Mouse (Mus musculus) ES-Bruce4 (cell line): ENCODE data around the gene Zfp990. TPM values are rescaled to one million over a fixed set of nuclear protein-coding genes. Genes with fewer than 3 reads are reported as not detected.
"Not testable (repeated sequence)": the region's sequence is repeated elsewhere in the genome, so short reads cannot be mapped to it uniquely, and the experiment has no call there.

ENCODE experiments used
- H3K27ac ChIP-seq: 2 replicates; pipeline ENCODE4 v1.5.1; 2012; ENCODE audit warnings: low read length, inconsistent platforms; ENCODE audit not compliant: insufficient read depth
- H3K27me3 ChIP-seq: 2 replicates; pipeline ENCODE4 v1.6.1; 2012; ENCODE audit warnings: mild to moderate bottlenecking, low read length, inconsistent platforms; ENCODE audit not compliant: control insufficient read depth, poor library complexity, insufficient read depth, severe bottlenecking
- H3K36me3 ChIP-seq: 2 replicates; pipeline ENCODE4 v1.6.1; 2012; ENCODE audit warnings: inconsistent platforms, mild to moderate bottlenecking, low read length, moderate library complexity; ENCODE audit not compliant: control insufficient read depth, poor library complexity, insufficient read depth, severe bottlenecking
- H3K4me1 ChIP-seq: one replicate; pipeline ENCODE4 v1.8.1; 2011; ENCODE audit warnings: low read length; ENCODE audit not compliant: control insufficient read depth, insufficient read depth
- H3K4me3 ChIP-seq: 2 replicates; pipeline ENCODE4 v1.5.1; 2011; ENCODE audit warnings: low read depth, mild to moderate bottlenecking, low read length
- H3K9ac ChIP-seq: 2 replicates; pipeline ENCODE4 v1.6.1; 2012; ENCODE audit warnings: low read depth, mild to moderate bottlenecking, inconsistent platforms; ENCODE audit not compliant: poor library complexity, severe bottlenecking
- H3K9me3 ChIP-seq: replicated peaks from 2 replicates; pipeline ENCODE4 v1.6.1; 2012; ENCODE audit warnings: mild to moderate bottlenecking, low read length, inconsistent platforms; ENCODE audit not compliant: control insufficient read depth, poor library complexity, insufficient read depth, severe bottlenecking
- CTCF ChIP-seq: IDR thresholded peaks from one replicate; pipeline ENCODE4 v1.8.1; 2011; ENCODE audit warnings: low read depth, low read length
- EP300 ChIP-seq: IDR thresholded peaks from 2 replicates; pipeline ENCODE4 v1.6.1; 2011; ENCODE audit warnings: low read depth, low read length; ENCODE audit not compliant: insufficient read depth
- POLR2A ChIP-seq: IDR thresholded peaks from one replicate; pipeline ENCODE4 v1.8.1; 2011; ENCODE audit warnings: low read length; ENCODE audit not compliant: insufficient read depth
- polyA plus RNA-seq: library from polyadenylated mRNA; stranded (reverse); fragments of >200 nt; gene quantifications from 2 replicates; pipeline ENCODE4 v1.2.4, GENCODE M21; 2011; ENCODE audit warnings: low read depth; ENCODE audit not compliant: missing spikeins, insufficient read depth, insufficient read length

Zfp990 gene
- polyA plus RNA-seq, 1 experiment = 19.0 TPM

DNA sequence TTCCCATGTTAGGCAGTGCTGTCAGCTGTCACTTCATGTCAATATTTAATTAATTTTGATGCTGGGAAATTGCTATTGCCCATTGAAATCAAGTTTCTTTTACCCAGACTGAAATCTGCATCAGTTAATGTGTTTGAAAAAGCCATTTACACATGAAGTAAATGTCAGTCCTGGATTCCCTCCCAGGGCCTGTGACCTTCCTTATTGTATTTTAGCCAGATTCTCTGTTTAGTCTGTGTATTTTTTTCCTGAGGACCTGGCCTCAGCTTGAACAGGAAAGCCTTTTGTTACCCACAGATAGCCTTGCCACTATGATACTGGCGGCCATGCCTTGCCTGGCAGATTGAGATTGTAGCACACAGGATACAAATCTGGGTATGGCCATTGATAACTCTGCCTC is 6.8 kb downstream of the Zfp990 start:
- peak overlapping the region; percentile 77 for H3K27ac ChIP-seq
- not testable (repeated sequence) for H3K27me3 ChIP-seq, H3K4me1 ChIP-seq, H3K9me3 ChIP-seq, H3K4me3 ChIP-seq, H3K9ac ChIP-seq, H3K36me3 ChIP-seq

DNA sequence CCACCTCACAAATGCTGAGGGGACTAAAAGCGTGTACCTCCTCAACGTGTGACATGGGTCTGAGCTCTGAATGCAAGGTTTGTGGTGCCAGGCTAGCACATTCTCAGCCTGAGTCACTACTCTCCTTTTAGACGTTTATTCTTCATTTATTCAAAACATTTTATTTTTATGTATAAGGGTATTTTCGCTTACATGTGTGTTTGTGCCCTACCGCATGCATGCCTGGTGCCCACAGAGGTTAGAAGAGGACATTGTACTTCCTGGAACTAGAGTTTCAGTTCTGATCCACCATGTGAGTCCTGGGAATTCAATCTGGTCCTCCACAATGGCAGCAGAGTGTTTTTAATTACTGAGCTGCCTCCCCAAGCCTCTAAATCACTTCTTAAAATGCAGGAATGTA is 33.3 kb downstream of the Zfp990 start:
- H3K36me3 ChIP-seq, H3K9ac ChIP-seq, H3K27me3 ChIP-seq, H3K9me3 ChIP-seq, H3K4me1 ChIP-seq, H3K27ac ChIP-seq, H3K4me3 ChIP-seq: not testable (repeated sequence)

- H3K36me3 ChIP-seq, H3K27ac ChIP-seq, H3K4me1 ChIP-seq, H3K9me3 ChIP-seq, H3K9ac ChIP-seq, H3K4me3 ChIP-seq, H3K27me3 ChIP-seq: not testable (repeated sequence)
- TF ChIP-seq CTCF = peak; percentile 71
These were observed 34.5 kb downstream of the Zfp990 start for GRCm38 (mm10) chr4:145545106-145545505.

DNA sequence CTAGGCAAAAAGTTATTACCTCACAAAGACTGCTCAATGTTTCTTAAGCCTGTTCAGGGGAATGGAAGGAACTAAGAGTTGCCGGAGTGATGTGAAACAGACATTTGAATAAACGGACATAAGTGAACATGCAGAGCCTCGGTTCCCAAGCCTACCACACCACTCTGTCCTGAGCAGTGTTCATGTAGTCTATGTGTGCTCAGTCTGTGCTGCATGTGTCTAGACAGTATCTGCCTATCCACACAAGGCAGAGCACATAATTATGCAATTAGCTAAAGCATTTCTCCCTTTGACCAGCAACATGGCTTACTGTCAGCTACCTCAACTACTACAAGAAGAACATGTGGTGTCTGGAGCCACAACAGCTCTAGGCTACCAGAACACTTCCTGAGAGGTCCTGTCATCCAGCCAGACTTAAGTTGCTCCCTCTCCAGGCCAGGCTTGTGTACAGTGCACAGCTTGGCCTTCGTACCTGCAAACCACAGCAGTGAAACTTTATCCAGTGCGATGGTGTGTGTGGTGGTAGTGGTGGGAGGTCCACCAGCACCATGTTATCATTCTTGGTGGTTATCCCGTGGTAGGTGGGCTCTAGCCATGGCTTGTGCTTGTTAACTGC is 35.3 kb downstream of the Zfp990 start:
- H3K27ac ChIP-seq, H3K9ac ChIP-seq, H3K36me3 ChIP-seq, H3K27me3 ChIP-seq, H3K9me3 ChIP-seq, H3K4me1 ChIP-seq, H3K4me3 ChIP-seq: not testable (repeated sequence)

GRCm38 (mm10) chr4:145546477-145546876 is 35.9 kb downstream of the Zfp990 start:
- H3K27ac ChIP-seq, H3K4me3 ChIP-seq, H3K27me3 ChIP-seq, H3K9me3 ChIP-seq, H3K9ac ChIP-seq, H3K4me1 ChIP-seq, H3K36me3 ChIP-seq: not testable (repeated sequence)

- Histone ChIP-seq H3K4me3 (no peak overlapping the region), H3K27me3 (no peaks in the 10 kb centered on the region), H3K36me3 (peaks cover 6% of the 10 kb centered on the region), H3K4me1 (no peaks in the 10 kb centered on the region), H3K9me3 (peaks cover 5% of the 10 kb centered on the region; the same call in 1 of the 2 replicates), H3K9ac (no peak overlapping the region), H3K27ac (no peak overlapping the region)
- no peak for TF ChIP-seq CTCF
- no peak for TF ChIP-seq EP300
- TF ChIP-seq POLR2A = no peak
These were observed 46.1 kb downstream of the Zfp990 start for GRCm38 (mm10) chr4:145556680-145557079.

DNA sequence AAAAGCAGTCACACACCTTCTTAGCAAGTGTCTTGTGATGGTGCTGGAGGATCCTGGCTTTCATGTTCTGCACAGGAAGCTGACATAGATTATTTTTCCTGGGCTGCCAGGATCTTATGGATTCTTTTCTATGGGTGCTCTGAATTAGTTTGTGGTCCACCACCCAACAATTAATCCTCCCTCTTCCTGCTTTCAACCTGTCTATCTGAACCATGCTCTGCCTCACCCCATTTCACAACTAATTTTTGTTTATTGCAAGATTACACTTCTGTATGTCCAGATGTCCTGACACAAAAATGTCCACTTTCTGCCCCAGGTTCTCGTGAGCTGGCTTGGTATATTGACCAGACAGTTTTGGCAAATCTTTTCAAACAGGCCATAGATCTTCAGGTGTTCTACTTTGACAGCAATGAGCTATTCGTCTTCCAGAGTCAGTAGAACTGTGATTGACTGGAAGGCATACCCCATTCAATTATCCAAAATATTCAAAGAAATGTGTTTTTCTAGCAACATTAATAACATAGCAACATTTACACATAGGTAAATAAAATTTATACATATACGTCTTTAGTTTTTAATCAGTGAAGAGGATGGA is 49.0 kb downstream of the Zfp990 start:
- no peak overlapping the region for H3K27ac ChIP-seq
- H3K4me1 ChIP-seq = no peaks in the 10 kb centered on the region
- peaks cover 5% of the 10 kb centered on the region; the same call in 1 of the 2 replicates for H3K9me3 ChIP-seq
- no peaks in the 10 kb centered on the region for H3K27me3 ChIP-seq
- no peak overlapping the region for H3K4me3 ChIP-seq
- H3K36me3 ChIP-seq = peaks cover 6% of the 10 kb centered on the region
- H3K9ac ChIP-seq = no peak overlapping the region
- TF ChIP-seq CTCF (no peak), EP300 (no peak), POLR2A (no peak)
